Mouse (Mus musculus) urinary bladder, adult 18-20 months (tissue): Measurements from ENCODE around the gene Il1b.

Experiments
- DNase-seq, 2 experiments: peaks; one replicate each; pipeline ENCODE4 v3.0.0; 2022; ENCODE audit warnings: low spot score in 2 of 2, mixed read lengths in 2 of 2

Gene Il1b

DNA sequence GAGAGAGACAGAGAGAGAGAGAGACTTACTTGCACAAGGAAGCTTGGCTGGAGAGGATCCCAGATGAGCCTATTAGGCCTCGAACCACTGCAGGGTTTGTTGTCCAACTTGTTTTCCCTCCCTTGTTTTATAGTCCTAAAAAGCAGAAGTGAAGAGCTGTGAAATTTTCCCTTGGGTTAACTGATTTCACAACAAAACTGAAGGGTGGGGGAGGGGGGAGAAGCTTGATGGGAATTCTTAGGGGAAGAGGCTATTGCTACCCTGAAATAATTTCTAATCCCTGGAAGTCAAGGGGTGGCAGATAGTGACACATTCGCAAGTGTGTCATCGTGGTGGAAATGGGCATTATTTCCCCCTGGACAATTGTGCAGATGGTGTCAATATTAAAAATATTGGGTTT is at the start of gene Il1b:
Il1b (minus strand) TSS at position 101 of the 400 bp plus-strand sequence.
- no peak for DNase-seq

DNA sequence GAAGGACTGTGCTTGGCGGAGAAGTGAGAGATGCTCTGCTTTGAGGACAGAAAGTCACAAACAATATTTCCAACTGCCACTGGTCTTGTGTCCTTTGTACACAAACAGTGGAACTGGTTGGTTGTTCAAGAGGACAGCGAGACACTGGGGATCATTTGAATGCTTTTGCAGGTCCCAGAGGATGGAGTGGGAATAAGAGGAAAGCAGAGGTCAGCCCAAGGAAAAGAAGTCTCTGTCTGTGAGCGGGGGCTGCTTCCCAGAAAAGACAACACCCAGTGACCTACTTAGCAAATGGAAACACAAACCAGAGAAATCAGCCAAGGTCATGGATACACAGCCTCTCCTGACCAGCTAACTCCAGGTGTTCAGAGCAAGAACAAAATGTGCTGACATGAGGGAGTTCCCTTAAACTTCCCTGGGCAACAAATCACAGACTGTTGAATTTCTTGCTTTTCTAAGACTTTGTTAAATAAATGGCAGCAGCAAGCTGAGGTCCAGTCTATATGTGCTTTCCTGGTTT is 48.5 kb upstream of the Il1b start:
- no peak for DNase-seq

DNA sequence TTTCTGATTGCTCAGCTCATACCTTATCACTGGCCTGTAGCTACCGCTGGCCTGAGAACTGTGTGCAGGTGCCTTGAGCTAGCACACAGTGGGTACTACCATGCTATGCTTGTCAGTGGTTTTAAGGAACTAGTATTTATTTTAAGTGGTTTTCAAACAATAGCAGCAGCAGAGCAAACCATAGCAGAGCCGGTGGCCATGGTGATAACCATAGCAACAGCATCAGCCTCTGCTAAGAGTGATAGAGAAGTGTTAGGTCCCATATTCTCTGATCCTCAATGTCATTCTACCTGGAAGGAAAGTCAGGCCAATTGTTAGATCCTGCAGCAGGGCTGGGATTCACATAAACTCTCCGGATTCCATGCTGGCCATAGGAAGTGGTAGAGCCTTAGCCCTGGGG is 43.7 kb upstream of the Il1b start:
- no peak for DNase-seq

DNA sequence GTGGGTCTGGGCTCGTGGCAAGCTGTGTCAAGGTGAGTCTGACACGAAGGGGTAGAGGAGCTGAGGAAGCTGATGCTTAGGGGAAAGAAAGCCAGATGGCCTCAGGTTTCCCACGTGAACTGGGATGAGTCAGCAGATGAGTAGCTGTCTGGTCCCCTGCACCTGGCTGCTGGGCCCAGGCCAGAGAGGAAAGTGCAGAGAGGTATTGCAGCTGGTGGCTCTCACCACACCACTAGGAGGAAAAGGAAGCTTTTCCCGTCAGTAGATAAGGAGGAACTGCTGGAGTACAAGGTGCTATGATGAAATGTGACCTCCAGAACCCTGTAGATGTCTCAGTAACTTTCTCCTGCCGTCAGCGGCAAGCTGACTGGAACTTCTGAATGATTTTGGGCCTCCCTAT is 42.5 kb upstream of the Il1b start:
- DNase-seq: no peak

DNA sequence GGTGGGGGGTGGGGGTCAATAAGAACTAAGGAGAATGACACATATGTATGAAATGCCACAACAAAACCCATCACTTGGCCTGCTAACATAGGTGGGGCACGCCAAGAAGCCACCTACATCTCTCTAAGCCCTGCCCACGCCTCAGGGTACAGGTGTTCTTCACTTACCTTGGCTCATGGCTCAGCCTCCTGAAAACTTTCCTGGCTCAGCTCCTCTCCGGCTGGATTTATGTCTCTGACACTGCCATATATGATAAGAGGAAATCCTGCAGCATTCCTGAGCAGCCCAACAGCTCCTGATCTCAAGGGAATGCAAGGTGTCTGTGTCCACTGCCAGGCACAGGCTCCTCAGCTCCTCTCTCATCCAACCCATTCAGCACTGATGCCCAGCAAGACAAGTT is 40.7 kb upstream of the Il1b start:
- no peak for DNase-seq

DNA sequence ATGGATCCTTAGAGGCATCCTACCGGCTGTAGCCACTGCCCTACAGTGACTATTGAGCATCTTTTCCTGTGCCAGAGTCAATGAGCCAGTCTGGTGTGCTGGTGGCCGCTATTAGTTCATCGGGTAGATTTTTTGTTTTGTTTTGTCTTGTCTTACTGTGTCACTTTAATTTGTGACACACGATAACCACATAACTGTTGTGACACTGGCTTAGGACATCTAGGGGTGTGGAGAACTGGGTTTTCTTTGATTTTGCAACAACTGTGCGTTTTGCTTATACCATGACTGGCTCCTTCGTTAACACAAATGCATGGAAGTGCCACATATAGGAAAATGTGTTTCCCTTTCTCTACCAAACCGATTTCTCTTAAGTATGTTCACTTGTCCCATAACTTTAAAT is 39.4 kb upstream of the Il1b start:
- no peak for DNase-seq

DNA sequence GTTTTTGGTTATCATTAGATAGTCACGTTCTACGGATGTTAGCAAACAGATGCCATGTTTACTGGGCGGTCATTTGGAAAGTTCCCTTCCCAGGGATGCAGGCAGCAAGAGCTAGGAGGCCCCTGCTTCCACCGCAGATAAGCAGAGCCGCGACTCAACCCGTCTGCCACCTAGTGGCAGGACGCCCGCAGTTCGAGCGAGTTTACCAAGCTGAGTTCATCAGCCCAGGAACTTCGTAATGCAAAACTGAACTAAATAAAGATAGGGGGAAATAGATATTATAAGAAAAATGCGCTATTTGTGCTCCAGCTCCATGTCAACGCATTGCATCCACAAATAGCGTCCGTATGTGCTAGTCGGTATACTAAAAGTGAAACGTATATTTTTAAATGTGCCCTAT is 37.5 kb upstream of the Il1b start:
- DNase-seq: peak; percentile 51 to 59

DNA sequence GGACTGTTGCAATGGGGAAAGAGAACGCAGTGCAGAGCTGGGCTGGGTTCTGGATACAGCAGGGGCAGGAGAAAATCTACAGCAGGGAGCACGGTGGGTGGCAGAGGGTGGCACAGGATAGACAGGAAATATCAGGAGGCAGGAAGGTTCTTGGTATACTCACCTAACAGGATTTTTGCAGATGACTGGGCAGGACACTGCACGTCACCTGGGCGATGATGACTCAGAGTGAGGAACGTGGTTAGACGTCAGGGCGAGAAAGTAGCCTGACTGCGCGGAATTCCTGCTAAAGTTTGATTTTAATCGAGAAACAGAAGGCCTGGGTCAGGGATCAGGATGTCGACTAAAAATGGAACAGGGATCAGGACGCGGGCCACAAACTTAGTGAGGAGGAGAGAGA is 36.7 kb upstream of the Il1b start:
- DNase-seq: peak; percentile 22 to 51

DNA sequence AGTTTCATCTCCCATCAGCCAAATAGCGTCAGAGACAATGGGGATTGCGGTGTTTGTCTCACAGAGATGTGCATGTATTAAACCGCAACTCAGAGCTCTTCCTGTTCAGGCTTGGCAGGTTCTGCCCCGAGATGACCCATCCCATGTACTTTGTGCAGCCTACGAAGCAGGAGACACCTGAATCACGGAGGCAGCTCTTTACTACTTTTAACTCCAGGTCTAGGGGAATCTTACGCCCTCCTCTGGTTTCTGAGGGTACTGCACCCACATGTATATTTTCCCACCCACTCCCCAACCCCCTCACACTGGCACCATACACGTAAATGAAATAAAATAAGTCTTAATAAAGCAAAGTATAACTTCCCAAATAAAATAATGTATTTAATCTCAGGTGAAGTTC is 35.6 kb upstream of the Il1b start:
- no peak for DNase-seq

DNA sequence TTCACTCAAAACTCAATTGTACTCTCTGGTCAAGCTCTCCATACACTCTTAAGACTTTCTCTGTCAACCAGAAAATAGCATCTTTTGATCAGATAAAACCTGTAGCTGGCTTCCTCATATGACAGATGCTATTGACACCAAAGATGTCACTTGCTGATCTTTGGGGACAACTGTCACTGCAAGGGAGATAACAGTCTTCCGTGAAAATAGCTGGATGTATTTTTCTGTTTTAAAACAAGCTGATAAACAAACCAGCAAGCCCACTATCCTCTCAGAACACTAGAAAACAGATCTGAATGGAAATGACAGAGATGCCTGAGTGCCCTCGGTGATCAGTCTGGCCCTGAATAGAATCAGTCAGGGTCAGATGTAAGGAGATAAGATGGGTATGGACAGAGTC is 32.8 kb upstream of the Il1b start:
- DNase-seq: no peak

DNA sequence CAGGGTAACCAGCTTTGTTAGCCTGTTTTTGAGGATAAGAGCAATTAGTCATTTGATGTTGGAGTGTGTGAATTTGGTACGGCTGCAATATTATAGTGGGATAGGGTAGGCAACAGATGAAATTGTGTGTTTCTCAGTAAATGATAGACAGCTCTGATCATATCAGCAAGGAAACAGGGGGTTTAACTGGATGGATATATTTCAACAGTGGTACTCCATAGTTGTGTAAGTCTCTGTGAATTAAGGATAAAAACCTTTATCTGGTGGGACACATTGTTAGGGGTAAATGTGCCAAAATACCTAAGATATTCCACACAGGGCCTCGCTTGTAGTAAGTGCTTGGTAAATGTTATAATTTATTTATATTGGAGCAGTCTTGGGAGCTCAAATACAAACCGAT is 31.4 kb upstream of the Il1b start:
- DNase-seq: no peak

DNA sequence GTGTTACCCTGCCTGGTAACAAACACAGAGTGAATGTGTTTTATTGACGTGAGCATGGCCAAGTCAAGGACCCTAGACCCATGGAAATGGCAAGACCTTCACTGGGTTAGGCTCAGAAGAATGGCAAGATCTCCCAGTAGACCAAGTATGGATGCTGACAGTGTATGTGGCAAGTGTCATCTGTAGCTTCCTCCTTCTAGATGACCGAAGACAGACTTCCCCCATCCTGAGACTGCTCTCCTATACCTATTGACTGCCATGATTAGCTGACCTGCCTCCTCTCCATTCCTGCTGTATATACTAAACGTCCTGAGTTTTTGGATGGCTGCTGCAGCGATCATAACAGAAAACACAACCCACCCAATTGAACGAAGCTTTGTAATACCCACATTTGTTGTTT is 30.9 kb upstream of the Il1b start:
- no peak for DNase-seq

DNA sequence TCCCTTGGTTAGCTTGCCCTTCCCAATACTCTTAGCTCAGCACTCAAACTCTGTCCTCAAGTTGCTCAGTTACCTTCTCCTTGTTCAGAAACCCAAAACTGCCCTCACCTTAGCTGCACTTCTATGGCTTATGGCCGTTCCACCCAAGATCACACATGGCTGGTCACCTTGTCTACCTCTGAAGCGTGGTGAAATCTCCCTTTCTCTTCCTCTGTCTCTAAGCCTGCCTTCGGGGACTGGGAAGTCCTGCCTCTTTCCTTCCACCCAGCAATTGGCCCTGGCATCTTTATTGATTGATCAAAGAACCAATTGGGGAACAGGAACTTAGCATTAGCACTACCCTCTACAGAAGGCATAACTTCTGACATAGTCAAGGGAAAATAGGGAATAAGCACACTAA is 27.2 kb upstream of the Il1b start:
- DNase-seq: no peak

DNA sequence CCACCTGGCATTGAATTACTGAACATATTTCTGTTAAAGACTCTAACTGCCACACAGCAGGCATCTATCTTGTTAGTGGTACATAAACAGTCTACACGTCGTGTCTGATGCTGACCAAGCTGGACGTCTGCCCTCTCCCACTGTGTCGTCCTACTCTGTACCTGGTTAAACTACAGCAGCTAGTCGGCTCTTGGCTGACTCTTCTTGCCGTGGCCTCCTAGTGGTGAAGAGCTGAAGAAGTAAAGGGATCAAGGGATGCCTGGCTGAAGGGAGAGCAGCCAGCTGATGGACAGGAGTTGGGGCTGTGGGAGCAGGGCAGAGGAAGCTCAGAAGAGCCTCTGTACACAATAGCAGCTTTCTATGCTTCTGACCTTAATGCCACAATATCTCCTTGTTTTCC is 22.6 kb upstream of the Il1b start:
- DNase-seq: no peak

DNA sequence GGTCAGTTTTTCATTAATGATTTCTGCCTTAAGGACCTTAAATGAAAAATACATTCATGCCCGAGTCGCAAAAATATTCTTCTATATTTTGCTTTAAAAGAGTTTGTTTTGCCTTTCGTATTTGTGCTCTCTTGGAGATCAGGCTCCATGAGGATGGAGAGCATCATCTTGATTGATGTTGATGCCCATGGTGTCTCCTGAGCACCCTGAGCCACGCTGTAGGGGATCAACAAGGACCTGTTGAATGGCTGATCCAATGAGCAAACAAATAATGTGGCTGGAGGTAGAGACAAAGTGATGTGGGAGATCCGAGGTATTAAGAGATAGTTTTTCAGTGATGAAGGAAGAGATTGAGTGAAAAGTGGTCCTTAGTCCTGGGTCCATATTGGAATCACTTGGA is 19.2 kb upstream of the Il1b start:
- no peak for DNase-seq

DNA sequence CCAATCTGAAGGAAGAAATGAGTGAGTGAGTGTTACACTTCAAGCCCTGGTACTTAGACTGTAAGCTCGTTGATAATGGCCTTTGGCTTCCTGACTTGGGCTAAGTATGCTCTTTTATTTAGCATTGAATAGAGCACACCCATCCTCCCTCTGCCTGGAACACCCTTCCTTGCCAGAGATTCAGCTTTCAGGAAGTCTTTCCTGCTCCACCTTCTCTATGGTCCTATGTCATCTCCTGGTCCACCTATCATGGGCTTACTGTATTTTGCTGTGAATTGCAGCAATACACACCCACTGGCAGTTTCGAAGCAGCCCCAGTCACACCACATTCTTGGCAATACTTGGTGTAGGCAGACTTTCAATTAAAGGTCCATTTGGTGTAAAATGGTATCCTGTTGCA is 18.4 kb upstream of the Il1b start:
- no peak for DNase-seq

DNA sequence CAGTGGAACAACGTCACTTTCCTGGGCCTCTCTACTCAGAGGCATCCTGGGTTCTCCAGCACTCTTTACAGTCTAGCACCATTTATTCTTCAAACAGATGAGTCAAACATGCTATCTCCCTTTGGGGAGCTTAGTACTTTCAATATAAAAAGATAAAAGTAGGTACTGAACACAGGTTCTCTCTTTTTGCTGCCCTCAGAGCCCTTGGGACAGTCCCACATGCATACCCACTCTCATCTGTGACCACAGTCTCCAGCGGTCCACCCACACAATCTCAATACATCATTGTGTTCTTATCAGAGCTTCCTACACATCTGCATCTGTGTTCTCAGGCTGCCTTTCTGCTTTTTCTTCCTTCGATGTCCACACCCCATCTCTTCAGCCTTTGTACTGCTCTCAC is 14.4 kb upstream of the Il1b start:
- DNase-seq: no peak

DNA sequence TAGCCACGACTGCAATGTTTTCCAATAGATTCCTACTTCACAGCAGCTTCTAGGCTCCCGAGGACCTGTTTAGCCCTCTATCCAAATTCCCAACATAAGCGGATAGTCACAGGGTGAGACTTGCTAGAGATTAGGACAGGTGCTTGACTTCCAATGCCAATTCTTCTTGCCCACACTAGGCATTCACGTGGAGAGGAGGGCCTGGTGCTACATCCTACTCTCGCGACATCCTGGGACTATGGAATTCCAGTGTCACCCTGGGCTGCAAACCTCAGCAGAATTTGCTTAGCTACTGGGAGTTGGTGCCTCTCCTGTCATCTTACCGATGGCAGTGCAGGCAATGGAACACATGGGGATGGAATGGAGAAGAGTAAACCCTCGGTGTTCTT is 13.3 kb upstream of the Il1b start:
- DNase-seq: no peak

DNA sequence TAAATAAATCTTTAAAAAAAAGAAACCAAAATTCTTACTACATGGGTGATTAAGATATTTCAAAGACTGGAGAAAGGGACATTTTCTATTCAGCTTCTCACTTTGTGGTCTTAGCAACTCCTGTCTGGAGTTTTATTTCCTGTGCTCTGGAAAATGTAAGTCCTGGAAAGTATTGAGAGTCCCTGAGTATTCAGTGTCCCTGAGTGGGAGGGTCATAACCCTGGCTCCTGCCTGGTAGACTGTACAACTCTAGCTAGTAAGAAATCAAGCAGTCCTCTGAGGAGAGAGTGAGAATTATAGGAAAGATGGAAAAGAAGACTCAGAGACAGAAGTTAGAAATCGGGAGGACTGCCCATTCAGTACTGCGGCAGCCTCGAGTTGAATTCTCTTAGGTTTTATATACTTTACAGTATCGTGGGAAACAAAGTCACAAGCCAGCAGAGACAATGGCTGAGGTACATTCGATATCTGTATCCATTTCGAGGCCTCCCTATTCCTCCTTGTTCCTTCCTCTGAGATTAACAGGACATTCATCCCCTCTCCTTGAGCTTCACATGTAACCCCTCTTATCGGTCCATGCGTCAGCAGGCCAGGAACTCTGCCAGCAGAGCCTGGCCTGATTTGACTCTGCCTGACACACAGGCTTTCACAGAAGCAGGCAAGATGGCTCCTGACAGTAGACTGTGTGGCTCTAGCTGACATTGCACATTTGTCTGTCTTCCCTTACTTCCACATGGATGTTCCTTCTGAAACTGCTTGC is 12.8 kb upstream of the Il1b start:
- DNase-seq: no peak

DNA sequence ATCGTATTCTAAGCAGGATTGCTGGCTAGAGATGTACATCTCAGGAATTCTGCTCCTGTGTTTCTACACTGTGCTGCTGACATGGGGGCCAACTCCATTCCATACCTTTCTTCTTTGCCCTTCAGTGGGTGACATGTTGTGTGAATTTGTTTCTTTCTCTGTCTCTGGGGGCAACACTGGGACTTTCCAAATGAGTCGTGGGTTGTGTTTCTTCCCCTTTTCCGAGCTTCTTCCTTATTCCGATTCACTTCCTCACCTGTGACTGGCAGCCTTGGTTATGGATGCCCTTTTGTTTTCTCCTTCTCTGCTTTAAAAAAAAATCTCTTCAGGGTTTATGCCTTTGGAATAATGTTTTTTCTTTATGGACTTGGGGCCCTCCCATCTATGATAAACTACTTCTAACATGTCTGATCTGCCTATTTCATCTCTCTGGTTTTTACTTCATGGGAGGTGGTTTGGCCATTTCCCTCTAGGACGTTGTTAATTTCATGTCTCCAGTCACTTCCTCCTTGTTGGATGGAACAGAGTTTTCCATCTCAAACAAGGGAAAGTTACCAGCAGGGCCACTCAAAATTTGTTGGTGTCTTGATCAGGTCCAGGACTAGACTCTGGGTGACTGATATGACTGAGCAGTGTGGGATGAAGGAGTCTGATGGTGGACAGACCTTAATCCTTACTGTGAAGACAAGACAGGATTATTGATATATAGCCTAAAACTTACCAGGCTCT is 10.0 kb upstream of the Il1b start:
- no peak for DNase-seq

DNA sequence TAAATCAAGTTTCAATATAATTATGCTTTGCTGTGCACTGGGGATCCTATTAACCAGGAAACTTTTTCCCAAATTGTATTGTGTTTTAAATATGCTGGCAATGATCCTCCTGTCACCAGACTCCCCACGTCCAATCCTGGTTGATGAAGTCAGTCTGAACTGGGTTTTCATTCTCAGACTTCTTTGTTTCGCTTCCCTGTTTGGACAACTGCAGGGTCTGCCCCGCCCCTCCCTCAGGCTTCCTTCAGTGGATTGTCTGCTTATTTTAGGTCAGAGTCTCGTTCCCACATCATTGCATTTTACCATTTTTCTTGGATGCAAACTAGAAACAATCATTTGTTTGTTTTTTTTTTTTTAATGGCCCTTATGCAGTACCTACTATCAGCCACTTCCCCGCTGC is 9.3 kb upstream of the Il1b start:
- DNase-seq: no peak

DNA sequence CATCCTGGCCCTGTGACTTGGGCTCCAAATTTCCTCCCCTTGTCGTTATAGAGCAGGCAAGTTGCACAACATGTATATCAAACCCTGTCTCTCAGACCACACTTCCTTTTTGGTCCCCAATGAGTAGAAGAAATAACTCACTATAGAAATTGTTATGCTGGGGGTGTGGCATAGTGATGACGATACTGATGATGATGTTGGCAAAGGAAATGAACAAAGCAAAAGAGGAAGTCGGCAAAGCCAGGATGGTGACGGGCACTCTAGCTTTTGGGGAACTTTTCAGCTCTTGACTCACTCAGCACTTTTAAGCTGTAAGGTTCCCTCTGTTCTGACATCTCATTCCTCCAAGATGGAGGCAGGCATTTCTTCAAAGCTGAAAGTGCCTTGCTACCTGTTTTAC is 2.4 kb upstream of the Il1b start:
- no peak for DNase-seq

DNA sequence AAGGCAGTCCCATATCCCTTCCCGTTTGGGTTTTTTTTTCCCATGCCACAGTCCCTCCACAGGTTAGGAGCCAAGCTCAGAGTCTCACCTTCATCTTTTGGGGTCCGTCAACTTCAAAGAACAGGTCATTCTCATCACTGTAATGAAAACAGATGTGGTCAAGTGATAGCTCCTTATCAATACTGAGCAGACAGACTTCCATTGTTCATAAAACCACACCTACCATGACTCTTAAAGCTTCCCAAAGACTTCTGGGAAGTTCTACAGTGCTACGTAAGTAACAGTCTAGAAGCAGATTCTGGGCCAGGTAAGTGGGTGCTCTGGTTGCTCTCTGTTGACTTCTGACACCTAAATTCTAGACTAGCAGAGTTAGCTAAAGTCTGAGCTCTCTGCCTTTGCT is 1.3 kb downstream of the Il1b start:
- no peak for DNase-seq
